Mouse (Mus musculus): Measurements from ENCODE around the gene Dgki.
A peak's percentile ranks its signal among the peaks of the same experiment; 100 is the strongest.

The Dgki gene

GRCm38 (mm10) chr6:37231148-37231547, 68.8 kb downstream of the Dgki start:
- no peak for DNase-seq

GRCm38 (mm10) chr6:37222947-37223510, 77.0 kb downstream of the Dgki start:
- DNase-seq = peak; percentile 48

GRCm38 (mm10) chr6:37222016-37222415, 78.0 kb downstream of the Dgki start:
- no peak for DNase-seq

GRCm38 (mm10) chr6:37219110-37219509, 80.9 kb downstream of the Dgki start:
- no peak for DNase-seq

GRCm38 (mm10) chr6:37216342-37216763, 83.6 kb downstream of the Dgki start:
- DNase-seq = peak; percentile 77

- DNase-seq = no peak
Measured at GRCm38 (mm10) chr6:37215655-37216054, 84.3 kb downstream of the Dgki start.

GRCm38 (mm10) chr6:37212930-37213329, 87.1 kb downstream of the Dgki start:
- DNase-seq = peak; percentile 72

- DNase-seq = no peak
Measured at GRCm38 (mm10) chr6:37211545-37212247, 88.3 kb downstream of the Dgki start.

- no peak for DNase-seq
Measured at GRCm38 (mm10) chr6:37202901-37203300, 97.1 kb downstream of the Dgki start.

- no peak for DNase-seq
Measured at GRCm38 (mm10) chr6:37200840-37201239, 99.1 kb downstream of the Dgki start.

GRCm38 (mm10) chr6:37199502-37199901, 100.5 kb downstream of the Dgki start:
- DNase-seq = no peak

GRCm38 (mm10) chr6:37197745-37198144, 102.2 kb downstream of the Dgki start:
- DNase-seq = no peak

GRCm38 (mm10) chr6:37196870-37197269, 103.1 kb downstream of the Dgki start:
- peak; percentile 77 for DNase-seq

- no peak for DNase-seq
Measured at GRCm38 (mm10) chr6:37195766-37196165, 104.2 kb downstream of the Dgki start.

- DNase-seq = no peak
Measured at GRCm38 (mm10) chr6:37181961-37182360, 118.0 kb downstream of the Dgki start.

- DNase-seq = no peak
Measured at GRCm38 (mm10) chr6:37171149-37171832, 128.7 kb downstream of the Dgki start.

GRCm38 (mm10) chr6:37158880-37159279, 141.1 kb downstream of the Dgki start:
- no peak for DNase-seq

- DNase-seq = no peak
Measured at GRCm38 (mm10) chr6:37154051-37154450, 145.9 kb downstream of the Dgki start.

- DNase-seq = no peak
Measured at GRCm38 (mm10) chr6:37150483-37150882, 149.5 kb downstream of the Dgki start.

GRCm38 (mm10) chr6:37150038-37150437, 149.9 kb downstream of the Dgki start:
- no peak for DNase-seq

GRCm38 (mm10) chr6:37149196-37149595, 150.8 kb downstream of the Dgki start:
- no peak for DNase-seq

GRCm38 (mm10) chr6:37147431-37148022, 152.5 kb downstream of the Dgki start:
- DNase-seq = no peak

- no peak for DNase-seq
Measured at GRCm38 (mm10) chr6:37143867-37144163, 156.2 kb downstream of the Dgki start.
